Mouse (Mus musculus): Measurements from ENCODE around the gene Atp2a1. TPM values are rescaled to one million over a fixed set of nuclear protein-coding genes. Genes with fewer than 3 reads are reported as not detected.
"Not testable (repeated sequence)": the region's sequence is repeated elsewhere in the genome, so short reads cannot be mapped to it uniquely, and the experiment has no call there.

Atp2a1 gene
- polyA plus RNA-seq, 2 experiments = 0.16 TPM; not detected in 1

- no peaks in the 10 kb centered on the region for H3K9me3 ChIP-seq (ENCODE audit: control insufficient read depth, low read length)
- DNase-seq (ENCODE audit: low read depth in 3 of 3, low spot score in 3 of 3) (no peak), ATAC-seq (ENCODE audit: insufficient read depth) (no peak)
- H3K36me3 ChIP-seq (replicated peaks; ENCODE audit: control insufficient read depth, insufficient read depth, low read depth) = no peaks in the 10 kb centered on the region
- WGBS (ENCODE audit: insufficient replicate concordance) = 68% methylated on average over 6 of the region's 6 CpGs
- H3K27ac ChIP-seq = no peak within 1 kb of the TSS
- no peak for TF ChIP-seq CTCF (IDR thresholded peaks at IDR 0.05; ENCODE audit: low read depth)
- TF ChIP-seq EP300 (IDR thresholded peaks at IDR 0.05; ENCODE audit: low read depth) = no peak
- H3K4me1 ChIP-seq (replicated peaks; ENCODE audit: control insufficient read depth in 2 of 2, insufficient read depth in 2 of 2, low read length in 1 of 2) = peaks cover 0 to 4% of the 10 kb centered on the region in 2 experiments; a peak in 2 of 4 replicates
- H3K4me3 ChIP-seq (ENCODE audit: insufficient read depth in 1 of 2, low read depth in 2 of 2, low read length in 2 of 2) = no peak within 1 kb of the TSS
- no peak within 1 kb of the TSS for H3K4me2 ChIP-seq (ENCODE audit: low read depth)
- no peak within 1 kb of the TSS for H3K9ac ChIP-seq (replicated peaks)
- H3K27me3 ChIP-seq (ENCODE audit: control insufficient read depth, insufficient read depth, low read length) = no peaks in the 10 kb centered on the region
Measured at GRCm38 (mm10) chr7:126414725-126415124, 48.2 kb downstream of the Atp2a1 start, which contains the start of gene Cd19. TSS of gene Cd19 (minus strand) at chr7:126414889.

GRCm38 (mm10) chr7:126411061-126411460 is 51.8 kb downstream of the Atp2a1 start:
- no peak for DNase-seq (ENCODE audit: low read depth in 3 of 3, low spot score in 3 of 3)
- no peak overlapping the region for H3K9ac ChIP-seq (replicated peaks)
- no peak overlapping the region for H3K4me2 ChIP-seq (ENCODE audit: low read depth)
- WGBS (ENCODE audit: insufficient replicate concordance) = 74% methylated on average over 4 of the region's 4 CpGs
- no peak overlapping the region for H3K27ac ChIP-seq
- H3K27me3 ChIP-seq (ENCODE audit: control insufficient read depth, insufficient read depth, low read length) = no peaks in the 10 kb centered on the region
- no peak for ATAC-seq (ENCODE audit: insufficient read depth)
- TF ChIP-seq CTCF (IDR thresholded peaks at IDR 0.05; ENCODE audit: low read depth) (no peak), EP300 (IDR thresholded peaks at IDR 0.05; ENCODE audit: low read depth) (no peak)
- H3K4me1 ChIP-seq (replicated peaks; ENCODE audit: control insufficient read depth in 2 of 2, insufficient read depth in 2 of 2, low read length in 1 of 2) = no peaks in the 10 kb centered on the region
- no peak overlapping the region for H3K4me3 ChIP-seq (ENCODE audit: insufficient read depth in 1 of 2, low read depth in 2 of 2, low read length in 2 of 2)
- H3K36me3 ChIP-seq (replicated peaks; ENCODE audit: control insufficient read depth, insufficient read depth, low read depth) = no peaks in the 10 kb centered on the region
- no peaks in the 10 kb centered on the region for H3K9me3 ChIP-seq (ENCODE audit: control insufficient read depth, low read length)

- TF ChIP-seq EP300 (IDR thresholded peaks at IDR 0.05; ENCODE audit: low read depth) (no peak), CTCF (IDR thresholded peaks at IDR 0.05; ENCODE audit: low read depth) (no peak)
- no peaks in the 10 kb centered on the region for H3K36me3 ChIP-seq (replicated peaks; ENCODE audit: control insufficient read depth, insufficient read depth, low read depth)
- no peak overlapping the region for H3K4me2 ChIP-seq (ENCODE audit: low read depth)
- ATAC-seq (ENCODE audit: insufficient read depth) (no peak), DNase-seq (ENCODE audit: low read depth in 3 of 3, low spot score in 3 of 3) (no peak)
- H3K4me3 ChIP-seq (ENCODE audit: insufficient read depth in 1 of 2, low read depth in 2 of 2, low read length in 2 of 2) = no peak overlapping the region
- no peak overlapping the region for H3K27ac ChIP-seq
- H3K27me3 ChIP-seq (ENCODE audit: control insufficient read depth, insufficient read depth, low read length) = no peaks in the 10 kb centered on the region
- H3K9ac ChIP-seq (replicated peaks) = no peak overlapping the region
- WGBS (ENCODE audit: insufficient replicate concordance) = 78% methylated on average over 2 of the region's 2 CpGs
- no peaks in the 10 kb centered on the region for H3K4me1 ChIP-seq (replicated peaks; ENCODE audit: control insufficient read depth in 2 of 2, insufficient read depth in 2 of 2, low read length in 1 of 2)
- H3K9me3 ChIP-seq (ENCODE audit: control insufficient read depth, low read length) = no peaks in the 10 kb centered on the region
Measured at GRCm38 (mm10) chr7:126408686-126409085, 54.2 kb downstream of the Atp2a1 start.

GRCm38 (mm10) chr7:126402518-126402917 is 60.4 kb downstream of the Atp2a1 start:
- H3K4me3 ChIP-seq (ENCODE audit: insufficient read depth in 1 of 2, low read depth in 2 of 2, low read length in 2 of 2); DNase-seq (ENCODE audit: low read depth in 3 of 3, low spot score in 3 of 3); H3K9me3 ChIP-seq (ENCODE audit: control insufficient read depth, low read length); H3K36me3 ChIP-seq (replicated peaks; ENCODE audit: control insufficient read depth, insufficient read depth, low read depth); H3K9ac ChIP-seq (replicated peaks); ATAC-seq (ENCODE audit: insufficient read depth); H3K27ac ChIP-seq; H3K4me2 ChIP-seq (ENCODE audit: low read depth); H3K4me1 ChIP-seq (replicated peaks; ENCODE audit: control insufficient read depth in 2 of 2, insufficient read depth in 2 of 2, low read length in 1 of 2); H3K27me3 ChIP-seq (ENCODE audit: control insufficient read depth, insufficient read depth, low read length): not testable (repeated sequence)
- WGBS (ENCODE audit: insufficient replicate concordance) = 70% methylated on average over 8 of the region's 8 CpGs

GRCm38 (mm10) chr7:126399548-126399947 is 63.4 kb downstream of the Atp2a1 start:
- Histone ChIP-seq H3K4me2 (ENCODE audit: low read depth) (no peak overlapping the region), H3K36me3 (replicated peaks; ENCODE audit: control insufficient read depth, insufficient read depth, low read depth) (no peaks in the 10 kb centered on the region), H3K4me3 (ENCODE audit: insufficient read depth in 1 of 2, low read depth in 2 of 2, low read length in 2 of 2) (no peak overlapping the region), H3K9ac (replicated peaks) (no peak overlapping the region), H3K27me3 (ENCODE audit: control insufficient read depth, insufficient read depth, low read length) (no peaks in the 10 kb centered on the region), H3K9me3 (ENCODE audit: control insufficient read depth, low read length) (no peaks in the 10 kb centered on the region), H3K4me1 (replicated peaks; ENCODE audit: control insufficient read depth in 2 of 2, insufficient read depth in 2 of 2, low read length in 1 of 2) (peaks cover 15 to 17% of the 10 kb centered on the region in 2 experiments), H3K27ac (no peak overlapping the region)
- DNase-seq (ENCODE audit: low read depth in 3 of 3, low spot score in 3 of 3) (peak; percentile 47 to 68 (median 68)), ATAC-seq (ENCODE audit: insufficient read depth) (no peak)
- TF ChIP-seq EP300 (IDR thresholded peaks at IDR 0.05; ENCODE audit: low read depth) (no peak), CTCF (IDR thresholded peaks at IDR 0.05; ENCODE audit: low read depth) (peak; percentile 93)
- 4% methylated on average over 5 of the region's 5 CpGs for WGBS (ENCODE audit: insufficient replicate concordance)
